Mouse (Mus musculus) kidney, embryonic 16.5 days (tissue): ENCODE data around the gene Olfr323. TPM values are rescaled to one million over a fixed set of nuclear protein-coding genes. Genes with fewer than 3 reads are reported as not detected.

Experiments used
- ATAC-seq: fragments of 200-750 bp; cut with Nextera tagmentation; 2 replicates; pipeline ENCODE4 v1.8.0; 2017; ENCODE audit warnings: moderate TSS enrichment; ENCODE audit not compliant: low FRiP score, low TSS enrichment
- H3K27ac ChIP-seq: fragments of 300-500 bp; sonication (generic); 2 replicates; pipeline ENCODE4 v1.5.1; 2014; ENCODE audit warnings: low read length
- H3K27me3 ChIP-seq: fragments of 300-500 bp; sonication (generic); 2 replicates; pipeline ENCODE4 v1.6.1; 2014; ENCODE audit warnings: low read length, control low read depth, mixed read lengths; ENCODE audit not compliant: insufficient read depth
- H3K36me3 ChIP-seq: fragments of 300-500 bp; sonication (generic); 2 replicates; pipeline ENCODE4 v1.6.1; 2014; ENCODE audit warnings: low read length, control low read depth, mixed read lengths; ENCODE audit not compliant: insufficient read depth
- H3K4me1 ChIP-seq: fragments of 300-500 bp; sonication (generic); 2 replicates; pipeline ENCODE4 v1.6.1; 2014; ENCODE audit warnings: low read length, control low read depth, mixed read lengths; ENCODE audit not compliant: insufficient read depth
- H3K4me2 ChIP-seq: fragments of 300-500 bp; sonication (generic); replicated peaks from 2 replicates; pipeline ENCODE4 v1.6.1; 2014; ENCODE audit warnings: low read depth, low read length
- H3K4me3 ChIP-seq: fragments of 300-500 bp; sonication (generic); 2 replicates; pipeline ENCODE4 v1.5.1; 2014; ENCODE audit warnings: mild to moderate bottlenecking, low read length
- H3K9ac ChIP-seq: fragments of 300-500 bp; sonication (generic); replicated peaks from 2 replicates; pipeline ENCODE4 v1.6.1; 2014; ENCODE audit warnings: low read length
- H3K9me3 ChIP-seq: fragments of 300-500 bp; sonication (generic); 2 replicates; pipeline ENCODE4 v1.6.1; 2016; ENCODE audit warnings: low read length, control low read depth
- WGBS: fragments of 180-500 bp; shearing (Covaris S2); extraction: QIAGEN DNeasy Blood & Tissue Kit; methylation state at CpG from one replicate; pipeline ENCODE4 v1.1.7; 2014; 5-methylcytosine and 5-hydroxymethylcytosine counted together
- polyA plus RNA-seq: library from polyadenylated mRNA; unstranded; fragments of >200 nt; fragmentation: Nextera tagmentation; extraction: Ambion mirVana; gene quantifications from 2 replicates; pipeline ENCODE4 v1.2.1, GENCODE M21; 2015

Olfr323 gene
- polyA plus RNA-seq, 1 experiment from 2014 or later, result not detected

GRCm38 (mm10) chr11:58638176-58638701 lies 7.9 kb upstream of the Olfr323 start:
- Histone ChIP-seq H3K27ac (no peak overlapping the region), H3K9me3 (no peaks in the 10 kb centered on the region), H3K27me3 (peaks cover 16% of the 10 kb centered on the region; the same call in 1 of the 2 replicates), H3K4me2 (no peak overlapping the region), H3K36me3 (no peaks in the 10 kb centered on the region), H3K4me3 (no peak overlapping the region), H3K9ac (no peak overlapping the region), H3K4me1 (peaks cover 2% of the 10 kb centered on the region; the same call in 1 of the 2 replicates)
- 37% methylated on average over 7 of the region's 7 CpGs for WGBS
- ATAC-seq, result no peak

DNA sequence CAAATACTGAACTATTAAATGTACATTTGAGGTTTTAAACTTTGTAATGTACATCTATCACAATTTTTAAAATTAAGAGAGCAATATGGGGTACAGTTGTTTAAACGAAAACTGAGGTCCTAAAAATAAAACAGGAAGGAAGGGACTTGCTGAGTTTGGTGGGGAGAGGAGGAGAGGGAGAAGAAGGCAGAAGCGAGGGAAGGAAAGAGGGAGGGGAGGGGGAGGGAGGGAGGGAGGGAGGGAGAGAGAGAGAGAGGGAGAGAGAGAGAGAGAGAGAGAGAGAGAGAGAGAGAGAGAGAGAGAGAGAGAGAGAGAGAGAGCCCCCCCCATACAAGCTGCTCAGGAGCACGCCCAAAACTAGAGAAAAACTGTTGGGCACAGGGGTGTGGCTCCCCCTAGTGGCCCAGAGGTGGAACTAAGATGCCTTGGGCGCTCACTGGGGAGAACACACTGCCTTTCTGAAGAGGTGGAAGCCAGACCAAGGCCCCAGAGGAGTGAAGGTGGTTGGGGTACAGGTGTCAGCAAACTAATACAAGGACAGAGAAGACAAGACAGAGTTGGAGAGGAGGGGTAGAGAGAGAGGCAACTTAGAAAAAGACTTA lies 6.2 kb upstream of the Olfr323 start:
- Histone ChIP-seq H3K9ac (no peak overlapping the region), H3K27ac (no peak overlapping the region), H3K27me3 (0 out of 2 replicates have a peak, but pooled peaks cover 13% of the 10 kb centered on the region), H3K4me3 (no peak overlapping the region), H3K36me3 (no peaks in the 10 kb centered on the region), H3K4me1 (peaks cover 2% of the 10 kb centered on the region; the same call in 1 of the 2 replicates), H3K4me2 (no peak overlapping the region), H3K9me3 (no peaks in the 10 kb centered on the region)
- 13% methylated on average over 3 of the region's 4 CpGs for WGBS
- ATAC-seq, result no peak

- Histone ChIP-seq H3K9ac (no peak overlapping the region), H3K4me1 (no peaks in the 10 kb centered on the region), H3K4me2 (no peak overlapping the region), H3K9me3 (no peaks in the 10 kb centered on the region), H3K27me3 (0 out of 2 replicates have a peak, but pooled peaks cover 7% of the 10 kb centered on the region), H3K4me3 (no peak overlapping the region), H3K27ac (no peak overlapping the region), H3K36me3 (no peaks in the 10 kb centered on the region)
- no peak for ATAC-seq
- WGBS, result 68% methylated on average over 4 of the region's 4 CpGs
Measured at GRCm38 (mm10) chr11:58634878-58635277, 4.6 kb upstream of the Olfr323 start.

- WGBS, result 57% methylated on average over 4 of the region's 4 CpGs
- Histone ChIP-seq H3K4me2 (no peak overlapping the region), H3K27ac (no peak overlapping the region), H3K36me3 (no peaks in the 10 kb centered on the region), H3K4me3 (no peak overlapping the region), H3K9me3 (no peaks in the 10 kb centered on the region), H3K27me3 (no peaks in the 10 kb centered on the region), H3K9ac (no peak overlapping the region), H3K4me1 (no peaks in the 10 kb centered on the region)
- ATAC-seq, result no peak
Measured at GRCm38 (mm10) chr11:58626146-58626545, 4.2 kb downstream of the Olfr323 start.

DNA sequence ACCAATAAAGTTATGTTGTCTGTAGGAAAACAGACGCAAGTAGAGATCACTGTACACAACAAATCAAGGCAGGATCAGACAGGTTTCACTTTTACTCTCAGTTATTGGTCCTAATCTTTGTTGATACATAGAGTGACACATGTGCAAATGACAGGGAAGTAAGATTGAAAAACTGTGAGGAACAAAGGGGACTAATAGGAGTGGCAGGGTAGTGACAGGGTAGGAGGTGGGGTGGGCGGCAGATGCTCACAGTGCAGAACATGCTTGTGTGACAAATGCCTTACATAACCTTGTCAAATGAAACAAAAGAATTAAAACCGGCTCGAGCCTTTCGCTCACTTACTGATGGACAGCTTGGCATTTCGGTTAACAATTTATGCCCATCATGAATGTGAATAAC lies 11.5 kb downstream of the Olfr323 start:
- 81% methylated on average over 6 of the region's 6 CpGs for WGBS

DNA sequence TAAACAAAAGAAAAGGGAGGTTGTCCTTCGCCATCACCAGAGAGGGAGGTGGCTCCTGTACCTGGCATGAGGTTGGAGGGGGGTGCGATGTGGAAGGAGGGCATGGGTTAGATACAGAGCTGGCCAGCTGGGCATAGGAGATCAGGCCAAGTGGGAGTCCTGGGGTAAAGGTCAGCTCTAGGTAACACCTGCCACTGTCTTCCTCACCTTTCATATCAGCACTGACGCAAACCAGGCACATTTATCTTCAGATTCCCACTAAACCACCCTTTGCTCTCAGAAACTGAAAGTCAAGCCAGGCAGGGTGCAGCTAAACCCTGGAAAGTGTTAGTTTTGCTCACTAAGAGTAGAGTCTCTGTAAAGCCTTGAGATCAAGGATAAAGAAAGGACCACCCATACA lies 11.9 kb downstream of the Olfr323 start:
- no peak for ATAC-seq
- H3K9ac ChIP-seq, result no peak overlapping the region
- WGBS, result 77% methylated on average over 3 of the region's 3 CpGs
- H3K27ac ChIP-seq, result no peak overlapping the region
- no peaks in the 10 kb centered on the region for H3K9me3 ChIP-seq
- H3K4me3 ChIP-seq, result no peak overlapping the region
- H3K4me2 ChIP-seq, result no peak overlapping the region
- no peaks in the 10 kb centered on the region for H3K27me3 ChIP-seq
- H3K36me3 ChIP-seq, result no peaks in the 10 kb centered on the region
- H3K4me1 ChIP-seq, result no peaks in the 10 kb centered on the region

More for the DNA sequence above, 11.5 kb downstream of the Olfr323 start:
- Histone ChIP-seq H3K4me3 (no peak overlapping the region), H3K27ac (no peak overlapping the region), H3K36me3 (no peaks in the 10 kb centered on the region), H3K4me1 (no peaks in the 10 kb centered on the region), H3K4me2 (no peak overlapping the region), H3K9ac (no peak overlapping the region), H3K9me3 (no peaks in the 10 kb centered on the region), H3K27me3 (no peaks in the 10 kb centered on the region)
- no peak for ATAC-seq

DNA sequence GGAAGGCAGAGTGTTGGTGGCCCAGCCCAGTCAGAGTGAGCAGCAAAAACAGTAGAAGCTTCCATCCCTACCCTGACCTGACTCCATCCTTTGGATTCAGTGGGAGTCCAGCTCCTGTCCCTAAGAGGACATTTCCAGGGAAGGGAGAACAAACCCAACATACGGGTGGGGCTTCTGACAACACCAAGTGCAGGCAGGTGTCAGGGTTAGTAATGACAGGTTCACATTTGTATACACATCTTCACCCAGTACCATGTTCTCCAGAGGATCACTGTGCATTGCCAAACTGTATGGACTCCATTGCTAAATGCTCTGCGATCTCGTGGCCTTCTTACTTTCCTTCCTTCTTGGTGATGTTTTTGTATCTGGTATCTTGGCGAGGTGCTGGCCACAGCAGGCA lies 14.3 kb downstream of the Olfr323 start, which contains the start of gene 2210407C18Rik:
2210407C18Rik (minus strand) TSS at position 101 of the 400 bp plus-strand sequence.
- Histone ChIP-seq H3K9ac (no peak within 1 kb of the TSS), H3K4me3 (no peak within 1 kb of the TSS), H3K4me2 (no peak within 1 kb of the TSS), H3K27me3 (no peaks in the 10 kb centered on the region), H3K9me3 (no peaks in the 10 kb centered on the region), H3K4me1 (no peaks in the 10 kb centered on the region), H3K36me3 (no peaks in the 10 kb centered on the region), H3K27ac (no peak within 1 kb of the TSS)
- no peak for ATAC-seq
- 95% methylated on average over 4 of the region's 4 CpGs for WGBS

- no peak for ATAC-seq
- no peak overlapping the region for H3K27ac ChIP-seq
- H3K9ac ChIP-seq, result no peak overlapping the region
- H3K36me3 ChIP-seq, result no peaks in the 10 kb centered on the region
- no peak overlapping the region for H3K4me2 ChIP-seq
- no peaks in the 10 kb centered on the region for H3K4me1 ChIP-seq
- no peak overlapping the region for H3K4me3 ChIP-seq
- no peaks in the 10 kb centered on the region for H3K9me3 ChIP-seq
- no peaks in the 10 kb centered on the region for H3K27me3 ChIP-seq
Measured at GRCm38 (mm10) chr11:58614526-58614925, 15.8 kb downstream of the Olfr323 start.

DNA sequence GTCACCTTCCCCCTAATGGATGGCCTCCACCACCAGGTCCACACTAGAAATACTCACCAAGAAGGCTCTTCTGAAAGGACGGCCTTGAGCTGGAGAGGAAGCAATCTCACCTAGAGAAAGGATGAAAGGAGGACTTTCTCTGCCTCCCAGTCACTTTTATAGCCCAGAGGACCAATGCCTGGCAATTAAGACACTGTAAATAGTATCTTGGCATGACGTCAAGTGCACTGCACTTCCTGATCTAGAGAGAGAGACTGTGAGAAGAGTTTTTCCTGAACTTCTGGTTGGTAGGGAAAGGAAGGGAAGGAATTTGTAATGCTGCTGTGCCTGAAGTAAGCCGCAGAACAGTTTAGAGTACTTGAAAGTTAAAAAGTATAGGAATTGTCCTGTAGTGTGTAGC lies 16.9 kb downstream of the Olfr323 start:
- Histone ChIP-seq H3K27ac (no peak overlapping the region), H3K4me2 (no peak overlapping the region), H3K9me3 (no peaks in the 10 kb centered on the region), H3K36me3 (no peaks in the 10 kb centered on the region), H3K4me3 (no peak overlapping the region), H3K4me1 (no peaks in the 10 kb centered on the region), H3K27me3 (no peaks in the 10 kb centered on the region), H3K9ac (no peak overlapping the region)
- no peak for ATAC-seq
- WGBS, result 49% methylated on average over 3 of the region's 3 CpGs

- Histone ChIP-seq H3K27me3 (no peaks in the 10 kb centered on the region), H3K27ac (no peak overlapping the region), H3K9ac (no peak overlapping the region), H3K36me3 (no peaks in the 10 kb centered on the region), H3K4me3 (no peak overlapping the region), H3K4me2 (no peak overlapping the region), H3K9me3 (no peaks in the 10 kb centered on the region), H3K4me1 (no peaks in the 10 kb centered on the region)
- 71% methylated on average over 6 of the region's 6 CpGs for WGBS
- ATAC-seq, result no peak
Measured at GRCm38 (mm10) chr11:58607030-58607429, 23.3 kb downstream of the Olfr323 start.
